Mouse (Mus musculus): ENCODE measurements around the gene Rnf43. TPM values are rescaled to one million over a fixed set of nuclear protein-coding genes. Genes with fewer than 3 reads are reported as not detected.

Gene Rnf43
- total RNA-seq, 1 experiment from 2014 or later = 0.27 TPM

DNA sequence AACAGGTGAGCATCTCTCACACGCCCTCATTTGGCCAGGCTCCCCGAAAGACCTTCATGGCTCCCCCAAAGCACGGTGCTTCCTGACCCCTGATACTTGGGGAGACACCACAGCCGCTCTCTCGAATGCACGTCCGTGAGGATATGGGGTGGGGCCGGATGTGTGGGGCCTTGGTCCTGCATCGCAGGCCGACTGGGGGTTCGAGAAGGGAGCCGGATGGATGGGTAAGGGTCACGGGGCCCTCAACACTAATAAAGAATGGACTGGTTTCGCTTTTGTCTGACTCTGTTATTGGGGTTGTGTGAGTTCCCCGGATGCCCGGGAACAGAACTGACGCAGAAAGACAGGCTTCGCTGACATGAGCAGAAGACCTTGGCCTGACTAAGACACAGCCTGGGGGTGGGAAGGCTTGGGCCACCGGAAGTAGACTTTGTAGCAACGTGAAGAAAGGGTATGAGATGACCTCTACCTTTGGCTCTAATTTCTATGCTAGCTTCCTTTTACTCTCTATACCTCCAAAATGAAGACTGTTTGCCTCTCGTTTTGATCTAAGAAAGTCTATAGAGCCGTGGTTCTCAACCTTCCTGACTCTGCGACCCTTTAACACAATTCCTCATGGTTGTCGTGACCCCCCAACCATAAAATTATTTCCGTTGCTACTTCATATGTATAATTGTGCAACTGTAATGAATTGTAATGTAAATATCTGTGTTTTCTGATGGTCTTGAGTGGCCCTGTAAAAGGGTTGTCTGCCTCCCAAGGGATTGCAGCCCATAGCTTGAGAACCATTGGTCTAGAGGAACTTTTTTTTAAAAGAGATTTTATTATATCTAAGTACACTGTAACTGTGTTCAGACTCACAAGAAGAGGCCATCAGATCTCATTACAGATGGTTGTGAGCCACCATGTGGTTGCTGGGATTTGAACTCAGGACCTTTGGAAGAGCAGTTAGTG is 94.8 kb downstream of the Rnf43 start:
- no peak for ATAC-seq (replicated peaks; ENCODE audit: low read depth, poor library complexity, severe bottlenecking)

- no peak for ATAC-seq (replicated peaks; ENCODE audit: low read depth, poor library complexity, severe bottlenecking)
Observed at GRCm38 (mm10) chr11:87758161-87758911, 95.8 kb downstream of the Rnf43 start.

DNA sequence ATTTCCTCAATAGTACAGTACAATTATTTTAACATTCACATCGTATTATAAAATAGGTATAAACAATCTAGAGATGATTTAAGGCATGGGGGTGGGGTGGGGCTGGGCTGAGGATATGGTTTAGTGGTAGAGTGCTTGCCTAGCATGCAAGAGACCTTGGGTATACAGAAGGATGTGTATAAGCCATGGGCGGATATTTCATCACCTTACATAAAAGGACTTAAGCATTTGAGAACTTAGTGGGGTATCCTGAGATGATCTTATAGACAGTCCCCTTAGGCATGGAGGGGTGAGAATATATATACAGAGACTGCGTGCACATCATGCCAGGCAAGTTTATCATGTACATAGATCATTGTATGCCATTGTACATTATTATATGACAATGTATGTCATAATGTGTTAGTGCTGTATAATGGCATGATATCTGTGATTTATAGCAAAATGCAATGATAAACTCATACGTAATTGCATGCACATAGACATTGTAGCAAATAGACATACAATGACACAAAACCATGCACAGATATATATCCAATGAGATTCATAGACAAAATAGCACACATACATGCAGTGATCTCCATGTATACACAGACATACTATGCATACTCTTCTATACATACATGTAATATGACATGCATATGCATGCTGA is 96.6 kb downstream of the Rnf43 start:
- no peak for ATAC-seq (replicated peaks; ENCODE audit: low read depth, poor library complexity, severe bottlenecking)

GRCm38 (mm10) chr11:87759609-87760005 is 97.1 kb downstream of the Rnf43 start:
- peak; percentile 19 for ATAC-seq (replicated peaks; ENCODE audit: low read depth, poor library complexity, severe bottlenecking)

DNA sequence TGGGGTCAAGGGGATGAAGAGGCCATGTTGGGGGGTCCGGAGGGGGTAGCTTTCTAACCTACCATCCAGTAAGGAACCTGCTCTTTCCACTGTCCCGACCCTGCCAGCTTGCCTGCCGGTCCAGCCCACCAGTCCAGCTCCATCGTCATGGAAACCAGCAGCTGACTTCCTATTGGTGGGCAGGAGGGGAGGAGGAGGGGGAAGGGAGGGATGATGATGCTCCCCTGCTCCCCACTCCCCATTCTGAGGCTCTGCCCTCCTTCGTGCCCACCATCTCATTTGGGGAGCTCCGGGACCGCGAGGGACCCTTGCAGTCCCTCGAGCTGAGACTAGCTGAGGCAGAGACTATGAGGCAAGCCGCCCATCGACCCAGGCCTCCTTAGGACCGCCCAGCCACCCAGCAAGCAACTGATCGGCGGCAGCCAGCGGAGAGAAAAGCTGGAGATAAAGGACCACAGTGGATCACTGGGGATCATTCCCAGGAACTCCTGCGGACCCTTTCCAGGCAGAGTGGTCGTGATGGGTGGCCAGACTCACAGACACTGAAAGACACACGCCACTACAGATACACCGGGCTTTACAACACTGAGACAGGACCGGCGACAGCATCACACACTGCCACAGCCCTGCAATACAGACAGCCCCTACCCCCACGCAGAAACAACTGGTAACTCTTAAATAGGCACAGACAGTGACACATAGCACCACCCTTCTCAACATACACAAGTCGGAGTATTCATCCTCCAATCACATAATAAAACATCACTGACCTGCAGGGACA is 98.0 kb downstream of the Rnf43 start, which contains the start of gene Tspoap1:
Gene Tspoap1, plus strand, starts transcription at position 241 of the 781 bp plus-strand sequence.
- ATAC-seq (replicated peaks; ENCODE audit: low read depth, poor library complexity, severe bottlenecking) = 0 out of 2 replicates have a peak, but pooled peaks have one; percentile 3

GRCm38 (mm10) chr11:87761181-87761721 is 98.7 kb downstream of the Rnf43 start:
- ATAC-seq (replicated peaks; ENCODE audit: low read depth, poor library complexity, severe bottlenecking) = no peak

- ATAC-seq (replicated peaks; ENCODE audit: low read depth, poor library complexity, severe bottlenecking) = no peak
Observed at GRCm38 (mm10) chr11:87761806-87762701, 99.5 kb downstream of the Rnf43 start.

- no peak for ATAC-seq (replicated peaks; ENCODE audit: low read depth, poor library complexity, severe bottlenecking)
Observed at GRCm38 (mm10) chr11:87762702-87763385, 100.3 kb downstream of the Rnf43 start.

DNA sequence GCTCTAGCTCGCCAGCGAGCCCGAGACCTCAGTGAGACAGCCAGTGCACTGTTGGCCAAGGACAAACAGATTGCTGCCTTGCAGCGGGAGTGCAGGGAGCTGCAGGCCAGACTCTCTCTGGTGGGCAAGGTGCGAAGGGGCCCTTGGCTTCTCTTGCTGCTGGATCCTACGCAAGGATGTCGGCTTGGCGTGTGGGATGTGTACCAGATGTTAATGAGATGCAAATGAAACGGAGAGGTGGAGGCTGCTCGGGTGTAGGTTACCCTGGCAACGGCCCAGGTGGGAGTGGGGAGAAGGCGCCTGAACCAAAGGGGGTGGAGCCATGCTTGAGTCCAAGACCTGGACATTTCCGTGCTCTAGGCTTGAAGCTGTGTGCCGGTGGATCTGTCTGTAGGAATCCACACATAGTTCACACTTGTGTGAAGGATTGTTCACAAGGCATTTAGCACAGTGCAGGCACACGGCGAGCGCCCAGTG is 101.0 kb downstream of the Rnf43 start:
- no peak for ATAC-seq (replicated peaks; ENCODE audit: low read depth, poor library complexity, severe bottlenecking)

- no peak for ATAC-seq (replicated peaks; ENCODE audit: low read depth, poor library complexity, severe bottlenecking)
Observed at GRCm38 (mm10) chr11:87763988-87764876, 101.7 kb downstream of the Rnf43 start.

- ATAC-seq (replicated peaks; ENCODE audit: low read depth, poor library complexity, severe bottlenecking) = no peak
Observed at GRCm38 (mm10) chr11:87768745-87769144, 106.2 kb downstream of the Rnf43 start.

DNA sequence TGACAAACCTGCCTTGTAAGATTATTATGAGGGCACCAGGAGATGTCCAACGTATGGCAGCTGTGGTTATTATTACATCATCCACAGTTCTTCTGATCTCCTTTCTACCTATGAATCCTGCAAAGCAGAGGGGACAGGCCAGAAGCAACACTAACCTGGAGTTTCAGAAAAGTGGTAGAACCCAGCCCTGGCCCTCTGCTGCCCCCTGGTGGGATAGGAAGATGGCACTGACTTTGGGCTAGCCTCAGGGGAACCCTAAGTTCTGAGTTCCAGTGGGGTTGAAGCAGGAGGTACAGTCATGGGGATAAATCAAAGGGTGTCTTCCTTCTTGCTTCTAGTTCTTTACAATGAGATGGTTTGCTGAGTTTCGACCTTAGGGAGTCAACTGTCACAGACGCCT is 108.5 kb downstream of the Rnf43 start:
- peak; percentile 80 for ATAC-seq (replicated peaks; ENCODE audit: low read depth, poor library complexity, severe bottlenecking)

GRCm38 (mm10) chr11:87772354-87772753 is 109.8 kb downstream of the Rnf43 start:
- no peak for ATAC-seq (replicated peaks; ENCODE audit: low read depth, poor library complexity, severe bottlenecking)

- ATAC-seq (replicated peaks; ENCODE audit: low read depth, poor library complexity, severe bottlenecking) = peak; percentile 90
Observed at GRCm38 (mm10) chr11:87778100-87778765, 115.7 kb downstream of the Rnf43 start.

GRCm38 (mm10) chr11:87778915-87779314 is 116.4 kb downstream of the Rnf43 start:
- ATAC-seq (replicated peaks; ENCODE audit: low read depth, poor library complexity, severe bottlenecking) = no peak

DNA sequence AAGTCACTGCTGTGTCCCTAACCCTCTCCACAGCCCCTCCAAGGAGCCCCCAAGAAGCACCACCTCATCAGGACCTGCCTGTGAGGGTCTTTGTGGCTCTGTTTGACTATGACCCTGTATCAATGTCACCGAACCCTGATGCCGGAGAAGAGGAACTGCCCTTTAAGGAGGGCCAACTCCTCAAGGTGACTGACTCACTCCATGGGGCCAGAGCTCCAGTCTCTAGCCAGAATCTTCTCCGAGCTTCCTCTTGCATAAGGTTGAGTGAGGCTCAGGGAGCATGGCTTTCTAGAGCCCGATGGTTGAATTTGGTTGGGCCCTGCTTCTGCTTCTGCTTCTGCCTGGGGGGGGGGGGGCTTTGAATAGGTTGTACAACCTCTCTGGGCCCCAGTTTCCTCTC is 116.9 kb downstream of the Rnf43 start:
- ATAC-seq (replicated peaks; ENCODE audit: low read depth, poor library complexity, severe bottlenecking) = peak; percentile 43

Data from common myeloid progenitor, adult 5-6 weeks (primary cell).